35 mouse cellular contexts compared by ENCODE assay signal in the genomic region with DNA sequence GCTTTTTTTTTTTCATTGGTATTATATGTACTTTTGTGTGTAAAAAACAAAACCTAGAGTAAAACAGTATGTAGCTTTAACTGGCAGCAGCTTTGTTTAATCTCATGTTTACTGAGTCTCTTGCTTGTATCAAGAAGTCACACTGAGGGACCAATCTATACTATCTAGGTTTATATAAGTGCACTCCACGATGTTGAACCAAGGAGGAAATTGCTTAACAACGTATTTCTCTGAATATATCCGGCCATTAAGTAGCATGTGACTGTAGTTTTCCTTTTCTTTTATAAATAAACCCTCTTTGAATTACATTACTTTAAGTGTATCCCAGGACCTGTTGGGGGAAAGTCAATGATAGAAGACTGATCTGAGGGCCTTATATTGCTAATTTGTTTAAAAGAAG.
"Had no signal": no experiment of that assay in that cellular context is flagged by ENCODE, and none has a peak within 500 bp of the region (broad histone marks: within the 10 kb centered on the region; RNA-seq: fewer than 3 reads in every experiment).

No protein-coding gene starts in this region.

- H3K27ac ChIP-seq: heart, embryonic 10.5 days; heart, embryonic 13.5 days; heart, embryonic 15.5 days; hindbrain, embryonic 10.5 days; hindbrain, embryonic 12.5 days; hindbrain, embryonic 13.5 days; hindbrain, embryonic 14.5 days; hindbrain, embryonic 15.5 days; hindbrain, postnatal 0 days; intestine, embryonic 15.5 days; kidney, embryonic 15.5 days; kidney, postnatal 0 days; layer of hippocampus, adult 2 months had no signal

- H3K36me3 ChIP-seq: heart, embryonic 10.5 days; heart, embryonic 12.5 days; heart, embryonic 13.5 days; heart, embryonic 15.5 days; hindbrain, embryonic 10.5 days; hindbrain, embryonic 12.5 days; hindbrain, embryonic 13.5 days; hindbrain, embryonic 15.5 days; intestine, embryonic 15.5 days; kidney, embryonic 15.5 days had no signal

- H3K9ac ChIP-seq: heart, embryonic 12.5 days; heart, embryonic 13.5 days; heart, embryonic 15.5 days; hindbrain, embryonic 12.5 days; hindbrain, embryonic 13.5 days; hindbrain, embryonic 14.5 days; hindbrain, embryonic 15.5 days; intestine, embryonic 15.5 days; kidney, embryonic 15.5 days had no signal

- DNase-seq: heart, postnatal 10 days; heart, postnatal 14 days; heart, postnatal 36 days; heart, postnatal 4 days; kidney, adult 11 months; kidney, adult 18-20 months; kidney, adult 2 months; kidney, adult 8-10 months; kidney, adult 9 months; kidney, postnatal 10 days; kidney, postnatal 14 days; kidney, postnatal 25 days; kidney, postnatal 36 days; kidney, postnatal 4 days; layer of hippocampus, adult 9-11 months; layer of hippocampus, postnatal 36 days had no signal

- H3K27me3 ChIP-seq: heart, embryonic 12.5 days; heart, embryonic 13.5 days; heart, embryonic 15.5 days; hindbrain, embryonic 12.5 days; hindbrain, embryonic 13.5 days; hindbrain, embryonic 15.5 days; intestine, embryonic 15.5 days; kidney, embryonic 15.5 days had no signal

- H3K4me1 ChIP-seq: heart, embryonic 12.5 days; heart, embryonic 13.5 days; heart, embryonic 15.5 days; kidney, embryonic 15.5 days had no signal

- H3K4me2 ChIP-seq: heart, embryonic 11.5 days; heart, embryonic 12.5 days; heart, embryonic 13.5 days; heart, embryonic 15.5 days; hindbrain, embryonic 12.5 days; hindbrain, embryonic 13.5 days; hindbrain, embryonic 14.5 days; hindbrain, embryonic 15.5 days; intestine, embryonic 15.5 days; kidney, embryonic 15.5 days had no signal

- H3K4me3 ChIP-seq: heart, embryonic 10.5 days; heart, embryonic 12.5 days; heart, embryonic 13.5 days; heart, embryonic 15.5 days; hindbrain, embryonic 10.5 days; hindbrain, embryonic 12.5 days; hindbrain, embryonic 13.5 days; hindbrain, embryonic 15.5 days; intestine, embryonic 15.5 days; kidney, embryonic 15.5 days; layer of hippocampus, adult 2 months had no signal

- H3K9me3 ChIP-seq: heart, embryonic 10.5 days; heart, embryonic 12.5 days; heart, embryonic 15.5 days; hindbrain, embryonic 12.5 days; hindbrain, embryonic 13.5 days; hindbrain, embryonic 15.5 days; intestine, embryonic 15.5 days; kidney, embryonic 15.5 days had no signal

- ATAC-seq: hindbrain, embryonic 16.5 days; hindbrain, postnatal 0 days; inflammation-experienced regulatory T-cells, adult 6 months; intestine, embryonic 15.5 days; intestine, embryonic 16.5 days; intestine, postnatal 0 days had no signal
